Mouse (Mus musculus) thymus, adult 2 months (tissue): ENCODE results near the gene Mn1. TPM values are rescaled to one million over a fixed set of nuclear protein-coding genes. Genes with fewer than 3 reads are reported as not detected.
A peak's percentile ranks its signal among the peaks of the same experiment; 100 is the strongest.

Experiments used
- DNase-seq: peaks from one replicate; pipeline ENCODE4 v3.0.0; 2021
- H3K27ac ChIP-seq: fragments of 200-500 bp; 2 replicates; pipeline ENCODE4 v1.5.1; 2012; ENCODE audit warnings: low read length, control low read depth; ENCODE audit not compliant: control insufficient read depth, insufficient read depth
- H3K27me3 ChIP-seq: fragments of 200-500 bp; 2 replicates; pipeline ENCODE4 v1.6.1; 2012; ENCODE audit warnings: mild to moderate bottlenecking, low read length, moderate library complexity, mixed read lengths; ENCODE audit not compliant: control insufficient read depth, insufficient read depth
- H3K36me3 ChIP-seq: fragments of 200-500 bp; 2 replicates; pipeline ENCODE4 v1.6.1; 2012; ENCODE audit warnings: mild to moderate bottlenecking, low read length, moderate library complexity; ENCODE audit not compliant: control insufficient read depth, insufficient read depth
- H3K4me1 ChIP-seq: fragments of 200-500 bp; replicated peaks from 2 replicates; pipeline ENCODE4 v1.6.1; 2012; ENCODE audit warnings: low read length; ENCODE audit not compliant: control insufficient read depth, insufficient read depth
- H3K4me3 ChIP-seq: fragments of 200-500 bp; 2 replicates; pipeline ENCODE4 v1.5.1; 2012; ENCODE audit warnings: mild to moderate bottlenecking, low read length, control low read depth, moderate library complexity; ENCODE audit not compliant: control insufficient read depth, insufficient read depth
- CTCF ChIP-seq: fragments of 200-500 bp; IDR thresholded peaks from 2 replicates; pipeline ENCODE4 v1.5.1; 2012; ENCODE audit warnings: mild to moderate bottlenecking, control low read depth, low read length, moderate library complexity, borderline replicate concordance; ENCODE audit not compliant: control insufficient read depth, poor library complexity, insufficient read depth; ENCODE audit errors: extremely low read depth
- POLR2A ChIP-seq: fragments of 200-500 bp; IDR thresholded peaks from 2 replicates; pipeline ENCODE4 v1.6.1; 2012; ENCODE audit warnings: mild to moderate bottlenecking, low read length, control low read depth, moderate library complexity; ENCODE audit not compliant: control insufficient read depth, poor library complexity, insufficient read depth; ENCODE audit errors: extremely low read depth
- WGBS: fragments of 180-500 bp; shearing (Covaris S2); methylation state at CpG from one replicate; pipeline ENCODE4 v1.1.7; 2018; 5-methylcytosine and 5-hydroxymethylcytosine counted together
- polyA plus RNA-seq: library from polyadenylated mRNA; depleted of rRNA; stranded (reverse); fragments of >200 nt; gene quantifications from 2 replicates; pipeline ENCODE4 v1.2.3, GENCODE M21; 2012; rRNA removed

Gene Mn1
- polyA plus RNA-seq: 2.4 and 3.4 TPM in 2 replicates

GRCm38 (mm10) chr5:111416591-111417374 is at the start of gene Mn1:
Mn1 (plus strand) TSS chr5:111417362.
- Histone ChIP-seq H3K36me3 (no peaks in the 10 kb centered on the region), H3K4me3 (peak within 1 kb of the TSS; percentile 56), H3K4me1 (peaks cover 20% of the 10 kb centered on the region), H3K27ac (no peak within 1 kb of the TSS), H3K27me3 (peaks cover 22% of the 10 kb centered on the region; the same call in 1 of the 2 replicates)
- TF ChIP-seq CTCF (no peak), POLR2A (no peak)
- under 1% methylated on average over 88 of the region's 88 CpGs for WGBS
- DNase-seq: peak; percentile 77

DNA sequence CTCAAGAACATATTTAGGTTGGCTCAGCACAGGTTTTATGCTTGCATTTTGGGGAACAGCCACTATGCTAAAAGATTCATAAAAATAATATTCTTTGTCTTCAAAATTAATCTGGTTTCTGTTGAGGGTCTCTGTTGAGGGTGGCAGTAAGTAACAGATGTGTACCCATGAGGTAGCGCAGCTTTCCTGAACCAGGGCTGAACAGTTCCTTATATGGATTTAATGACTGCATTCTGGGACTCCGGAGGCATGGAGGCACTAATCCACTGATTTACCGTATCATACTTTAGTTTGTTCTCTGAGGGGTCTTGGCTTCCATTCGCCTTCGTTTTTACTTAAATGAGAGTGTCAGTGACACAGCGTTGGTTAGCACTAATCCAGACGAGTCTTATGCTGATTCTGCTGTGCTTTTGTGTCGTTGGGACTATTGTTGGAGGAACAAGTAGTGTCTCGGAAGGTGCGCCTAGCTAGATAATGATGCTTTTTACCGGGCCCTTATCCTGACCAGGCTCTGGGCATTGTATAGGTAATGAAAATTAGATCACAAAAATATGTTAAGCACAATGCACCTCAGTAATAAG is 49.1 kb upstream of the Mn1 start:
- 97% methylated on average over 11 of the region's 11 CpGs for WGBS
- H3K36me3 ChIP-seq: peaks cover 44% of the 10 kb centered on the region
- TF ChIP-seq POLR2A: no peak
- no peak for TF ChIP-seq CTCF

DNA sequence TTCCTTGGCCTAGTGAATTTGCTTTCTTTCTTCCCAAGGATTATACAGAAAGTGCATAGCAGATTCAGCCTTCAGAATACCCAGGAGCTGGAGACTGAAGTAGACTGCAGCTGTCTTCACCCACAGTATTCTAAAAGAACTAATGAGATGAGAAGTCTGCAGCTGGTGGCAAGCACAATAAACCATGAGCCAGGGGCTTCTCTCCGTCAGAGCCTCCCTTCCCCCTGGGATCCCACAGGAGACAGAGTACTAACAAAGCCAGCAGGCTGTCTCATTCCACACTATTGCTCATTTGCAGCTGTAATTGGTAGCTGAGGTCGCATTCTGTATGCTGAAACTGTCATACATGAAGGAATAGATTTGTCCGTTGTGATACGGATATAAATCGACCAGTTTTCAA is 48.6 kb upstream of the Mn1 start:
- 97% methylated on average over 5 of the region's 5 CpGs for WGBS

More for the DNA sequence above, 49.1 kb upstream of the Mn1 start:
- Histone ChIP-seq H3K27ac (no peak overlapping the region), H3K4me3 (no peak overlapping the region), H3K27me3 (no peaks in the 10 kb centered on the region), H3K4me1 (no peaks in the 10 kb centered on the region)
- DNase-seq: no peak

GRCm38 (mm10) chr5:111375616-111376015 is 41.5 kb upstream of the Mn1 start:
- TF ChIP-seq CTCF: no peak
- TF ChIP-seq POLR2A: no peak
- no peak for DNase-seq
- Histone ChIP-seq H3K27ac (no peak overlapping the region), H3K4me3 (no peak overlapping the region), H3K27me3 (no peaks in the 10 kb centered on the region), H3K36me3 (peaks cover 50% of the 10 kb centered on the region), H3K4me1 (no peaks in the 10 kb centered on the region)
- WGBS: 88% methylated on average over 4 of the region's 4 CpGs

More for the DNA sequence above, 48.6 kb upstream of the Mn1 start:
- Histone ChIP-seq H3K36me3 (peaks cover 48% of the 10 kb centered on the region), H3K4me3 (no peak overlapping the region), H3K27ac (no peak overlapping the region), H3K27me3 (no peaks in the 10 kb centered on the region), H3K4me1 (no peaks in the 10 kb centered on the region)
- TF ChIP-seq CTCF: no peak
- no peak for TF ChIP-seq POLR2A
- no peak for DNase-seq

DNA sequence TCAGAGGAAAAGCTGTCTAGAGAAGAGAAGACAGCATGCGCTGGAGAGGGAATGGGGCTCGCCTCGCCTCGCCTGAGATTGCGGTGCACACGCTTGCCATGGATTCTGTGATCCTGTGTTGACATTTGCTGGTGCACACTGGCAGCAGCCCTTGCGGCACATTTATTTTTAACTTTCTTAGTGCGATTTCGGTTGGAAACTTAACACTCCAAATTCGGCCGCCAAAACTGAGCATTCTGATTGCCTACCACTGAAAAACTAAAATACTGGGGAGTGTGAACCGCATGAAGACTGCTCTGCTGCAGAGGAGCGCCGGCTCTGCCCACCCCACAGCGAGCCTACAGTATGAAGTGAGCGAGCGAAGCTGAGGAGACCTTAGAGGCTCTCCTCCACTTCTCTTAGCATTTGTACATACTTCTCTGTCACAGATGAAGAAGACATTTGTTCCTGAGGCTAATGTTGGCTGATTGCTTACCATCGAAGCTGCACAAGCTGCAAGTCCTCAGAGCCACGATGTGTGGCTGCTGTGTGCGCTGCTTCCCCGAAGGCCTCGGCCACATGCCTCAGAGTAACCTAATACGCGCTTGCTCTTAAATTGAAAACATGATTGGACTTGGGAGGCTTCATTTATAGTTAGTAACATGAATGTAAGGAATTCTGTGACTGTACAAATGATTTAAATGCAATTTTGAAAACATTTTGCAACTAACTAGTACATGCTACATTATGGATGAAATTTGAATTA is 40.7 kb upstream of the Mn1 start:
- no peaks in the 10 kb centered on the region for H3K27me3 ChIP-seq
- WGBS: 94% methylated on average over 24 of the region's 24 CpGs
- peaks cover 47% of the 10 kb centered on the region for H3K36me3 ChIP-seq
- TF ChIP-seq POLR2A (no peak), CTCF (no peak)
- no peak overlapping the region; the same call in 1 of the 2 replicates for H3K27ac ChIP-seq
- no peak overlapping the region for H3K4me3 ChIP-seq
- H3K4me1 ChIP-seq: no peaks in the 10 kb centered on the region
- no peak for DNase-seq
